Mouse (Mus musculus): Measurements from ENCODE around the gene Prkab2.

The Prkab2 gene

GRCm38 (mm10) chr3:97649469-97649868 is 8.5 kb upstream of the Prkab2 start:
- DNase-seq (ENCODE audit: low spot score in 2 of 2): no peak

- DNase-seq (ENCODE audit: low spot score in 2 of 2): no peak
Observed at GRCm38 (mm10) chr3:97651604-97652003, 6.4 kb upstream of the Prkab2 start.

GRCm38 (mm10) chr3:97653781-97654180 is 4.2 kb upstream of the Prkab2 start:
- no peak for DNase-seq (ENCODE audit: low spot score in 2 of 2)

- no peak for DNase-seq (ENCODE audit: low spot score in 2 of 2)
Observed at GRCm38 (mm10) chr3:97654901-97655300, 3.1 kb upstream of the Prkab2 start.

GRCm38 (mm10) chr3:97658426-97659193 is 617 bp downstream of the Prkab2 start:
- peak; percentile 31 to 47 for DNase-seq (ENCODE audit: low spot score in 2 of 2)

DNA sequence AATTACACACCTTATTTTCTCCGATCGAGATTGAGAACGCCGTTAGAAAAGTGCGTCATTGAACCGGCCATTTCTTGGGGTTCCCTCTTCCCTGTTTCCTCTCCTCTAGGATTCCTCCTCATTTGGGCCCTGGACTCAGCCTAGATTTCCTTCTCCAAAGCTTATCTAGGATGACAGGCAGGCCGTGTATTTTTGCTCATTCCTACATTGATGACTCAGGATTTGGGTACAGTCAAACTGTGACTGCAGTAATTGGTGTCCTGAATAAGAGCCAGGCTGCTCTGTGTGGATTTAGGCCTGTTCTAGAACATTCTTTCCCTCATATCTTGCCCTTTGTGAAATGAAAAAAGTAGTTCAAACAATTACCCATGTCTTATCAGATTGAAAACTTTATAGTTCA is 1.8 kb downstream of the Prkab2 start:
- DNase-seq (ENCODE audit: low spot score in 2 of 2): no peak

GRCm38 (mm10) chr3:97661206-97661605 is 3.2 kb downstream of the Prkab2 start:
- no peak for DNase-seq (ENCODE audit: low spot score in 2 of 2)

DNA sequence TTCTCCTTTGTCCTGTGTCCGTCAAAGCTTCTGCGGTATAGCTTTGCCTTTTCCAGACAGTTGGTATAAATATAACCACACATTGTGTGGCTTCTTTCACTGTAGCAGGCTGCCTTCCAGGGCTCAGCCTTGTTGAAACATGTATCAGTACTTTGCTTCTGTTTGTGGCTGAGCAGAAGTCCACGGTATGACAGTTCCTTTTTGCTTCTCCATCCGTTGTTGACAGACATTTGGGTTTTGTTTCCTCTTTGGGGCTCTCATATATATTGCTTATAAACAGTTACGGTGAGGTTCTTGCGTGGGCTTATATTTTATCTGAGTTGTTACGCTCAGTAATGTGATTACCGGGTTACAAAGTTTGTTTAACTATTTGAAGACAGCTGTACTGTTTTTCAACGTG is 7.5 kb downstream of the Prkab2 start:
- DNase-seq (ENCODE audit: low spot score in 2 of 2): no peak

GRCm38 (mm10) chr3:97666154-97666553 is 8.2 kb downstream of the Prkab2 start:
- no peak for DNase-seq (ENCODE audit: low spot score in 2 of 2)

DNA sequence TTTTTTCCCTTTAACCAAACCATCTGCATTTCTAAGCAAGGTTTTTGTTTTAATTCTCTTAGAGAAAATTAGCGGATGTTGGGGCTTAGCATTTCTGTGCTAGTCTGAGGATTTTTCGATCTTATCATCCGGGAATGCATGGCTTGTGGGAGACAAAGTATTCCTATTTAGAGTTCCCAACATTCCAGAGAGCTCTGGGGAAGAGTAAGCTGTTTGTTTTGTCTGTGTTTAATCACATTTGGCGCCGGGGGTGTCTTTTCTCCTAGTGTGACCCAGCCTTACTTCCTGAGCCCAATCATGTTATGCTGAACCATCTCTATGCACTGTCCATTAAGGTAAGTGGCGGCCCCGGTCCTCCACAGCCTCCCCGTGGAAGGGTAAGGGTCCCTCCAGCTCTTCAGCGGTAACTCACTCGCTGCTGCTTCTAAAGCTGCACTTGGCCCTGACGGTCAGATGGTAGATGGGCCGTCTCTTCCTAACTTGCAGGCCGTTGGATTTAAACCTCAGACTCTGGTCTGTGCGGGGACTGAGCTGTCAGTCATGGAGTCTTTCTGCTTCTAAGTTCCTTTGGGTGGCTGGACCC is 9.2 kb downstream of the Prkab2 start:
- no peak for DNase-seq (ENCODE audit: low spot score in 2 of 2)

- DNase-seq (ENCODE audit: low spot score in 2 of 2): no peak
Observed at GRCm38 (mm10) chr3:97674644-97675110, 16.7 kb downstream of the Prkab2 start, which contains the start of gene Gm17651. Gene Gm17651, minus strand, starts transcription at chr3:97674694.

GRCm38 (mm10) chr3:97676126-97676525 is 18.1 kb downstream of the Prkab2 start:
- no peak for DNase-seq (ENCODE audit: low spot score in 2 of 2)

DNA sequence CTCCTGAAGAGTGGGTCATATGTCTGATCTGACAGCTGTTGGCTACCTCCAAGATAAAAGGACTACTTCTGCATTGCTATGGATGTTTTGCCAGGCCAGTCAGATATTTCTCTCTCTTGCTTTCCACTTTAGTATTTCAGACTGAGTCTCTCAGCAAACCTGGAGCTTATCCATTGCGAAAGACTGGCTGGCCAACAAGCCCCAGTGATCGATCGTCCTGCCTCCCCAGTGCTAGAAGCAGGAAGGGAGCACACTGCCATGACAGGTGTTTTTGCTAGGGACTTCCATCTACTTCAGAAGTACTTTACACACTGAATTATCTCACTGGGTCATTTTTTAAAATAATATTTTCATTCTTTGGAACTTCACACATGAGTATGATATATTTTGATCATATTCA is 20.4 kb downstream of the Prkab2 start:
- DNase-seq (ENCODE audit: low spot score in 2 of 2): no peak

GRCm38 (mm10) chr3:97680631-97681320 is 22.8 kb downstream of the Prkab2 start:
- peak; percentile 81 to 85 for DNase-seq (ENCODE audit: low spot score in 2 of 2)

- DNase-seq (ENCODE audit: low spot score in 2 of 2): peak; percentile 83 to 86
Observed at GRCm38 (mm10) chr3:97681321-97682158, 23.5 kb downstream of the Prkab2 start.

DNA sequence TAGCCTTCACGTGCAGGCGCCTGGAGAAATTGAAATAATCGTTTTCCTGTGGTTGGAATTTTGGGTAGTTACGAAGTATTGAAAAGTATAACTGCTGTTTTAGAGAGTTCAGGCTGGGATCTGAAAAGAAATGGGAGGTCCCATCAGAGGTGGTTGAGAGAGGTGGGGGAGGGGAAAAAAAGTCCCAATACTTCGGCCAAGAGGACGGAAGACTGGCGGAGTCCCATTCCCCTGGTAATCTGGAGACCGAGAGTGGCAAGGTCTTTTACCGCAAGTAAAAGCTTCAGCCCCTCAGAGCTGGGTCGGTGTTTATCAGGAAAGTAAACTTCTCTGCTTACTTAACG is 24.1 kb downstream of the Prkab2 start:
- no peak for DNase-seq (ENCODE audit: low spot score in 2 of 2)

GRCm38 (mm10) chr3:97682576-97682975 is 24.6 kb downstream of the Prkab2 start:
- no peak for DNase-seq (ENCODE audit: low spot score in 2 of 2)

DNA sequence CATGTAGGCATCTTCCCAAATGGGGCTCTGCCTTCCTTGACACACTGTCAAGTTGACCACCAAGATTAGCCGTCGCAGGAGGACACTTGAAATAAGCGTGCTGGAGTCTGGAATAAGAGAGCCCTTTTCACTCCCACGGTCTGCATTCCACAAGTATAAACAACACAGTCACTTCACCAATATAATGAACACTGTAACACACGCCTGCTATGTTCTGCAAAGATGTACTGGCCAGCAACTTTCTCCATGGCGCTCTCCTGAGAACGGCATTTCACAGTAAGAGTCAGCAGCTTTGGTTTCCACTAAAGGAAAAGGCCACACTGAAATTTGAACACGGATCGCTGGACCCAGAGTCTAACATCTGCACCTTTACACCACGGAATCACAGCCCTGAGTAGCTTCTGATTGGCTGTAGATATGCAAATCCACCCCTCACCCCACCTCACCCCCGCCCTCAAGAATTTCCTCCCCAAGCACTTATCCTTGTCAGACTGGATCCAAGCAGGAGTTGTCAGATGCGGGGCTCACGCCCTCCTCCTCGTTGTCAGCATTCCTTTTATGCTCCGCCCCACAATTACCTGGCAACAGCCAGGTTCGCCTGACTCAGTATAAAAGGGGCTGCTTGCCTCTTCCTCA is 25.7 kb downstream of the Prkab2 start:
- peak in 1 of 2 experiments; percentile 44 for DNase-seq (ENCODE audit: low spot score in 2 of 2)

GRCm38 (mm10) chr3:97686372-97687117 is 28.6 kb downstream of the Prkab2 start:
- DNase-seq (ENCODE audit: low spot score in 2 of 2): peak; percentile 29 to 36

DNA sequence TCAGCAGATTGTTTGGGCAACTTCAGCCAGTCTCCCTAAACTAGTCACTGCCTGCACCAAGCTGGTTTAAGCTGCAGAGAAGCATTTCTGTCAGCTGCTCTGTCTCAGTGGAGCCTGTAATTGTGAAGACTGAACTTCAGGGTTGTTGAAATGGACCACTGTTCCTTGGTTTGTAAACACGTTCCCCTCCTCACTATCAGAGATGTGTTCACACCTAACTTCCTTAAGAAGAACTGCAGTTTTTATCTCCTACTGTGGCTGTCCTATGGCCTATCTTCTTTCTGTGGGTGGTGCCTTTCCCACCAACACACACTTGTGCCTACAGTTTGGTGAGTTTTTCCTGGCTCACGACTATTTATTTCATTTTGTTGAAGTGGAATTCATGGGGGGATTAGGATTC is 31.3 kb downstream of the Prkab2 start:
- no peak for DNase-seq (ENCODE audit: low spot score in 2 of 2)

- no peak for DNase-seq (ENCODE audit: low spot score in 2 of 2)
Observed at GRCm38 (mm10) chr3:97690590-97690989, 32.6 kb downstream of the Prkab2 start.

All from right cerebral cortex, adult 2 months (tissue).